Mouse (Mus musculus) neutrophil, adult 5-6 weeks (primary cell): ENCODE results near the gene Fgf15. TPM values are rescaled to one million over a fixed set of nuclear protein-coding genes. Genes with fewer than 3 reads are reported as not detected.
A peak's percentile ranks its signal among the peaks of the same experiment; 100 is the strongest.

Experiments
- ATAC-seq: fragments of 151-379, 151-347 bp; 2 replicates; pipeline ENCODE4 v1.8.0; 2017; ENCODE audit warnings: mild to moderate bottlenecking, moderate TSS enrichment; ENCODE audit not compliant: insufficient number of reproducible peaks, poor library complexity, low FRiP score, severe bottlenecking; ENCODE audit errors: extremely low read depth
- total RNA-seq: library from RNA; stranded (forward); fragments of 200-1000 nt; gene quantifications from 2 replicates; pipeline ENCODE4 v1.2.3, GENCODE M21; 2017

Fgf15 gene
- total RNA-seq, 1 experiment from 2014 or later, result not detected

DNA sequence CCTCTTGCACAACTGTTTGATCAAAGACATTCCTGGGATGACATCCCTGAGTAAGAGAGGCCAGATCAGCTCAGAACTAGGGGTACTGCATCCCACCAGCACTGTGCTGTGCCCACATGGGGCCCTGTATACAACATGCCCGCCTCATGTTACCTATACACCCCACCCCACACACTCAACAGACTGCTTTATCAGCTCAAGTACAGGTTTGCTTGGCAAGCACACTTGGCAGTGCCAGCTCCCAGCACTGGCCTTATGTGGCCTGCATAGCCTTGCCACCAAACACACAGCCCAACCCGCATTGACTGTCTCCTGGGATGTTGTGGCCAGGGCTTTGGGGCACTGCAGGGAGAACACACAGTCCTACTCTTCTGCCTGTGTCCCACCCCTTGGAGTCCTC is 31.3 kb downstream of the Fgf15 start:
- no peak for ATAC-seq

DNA sequence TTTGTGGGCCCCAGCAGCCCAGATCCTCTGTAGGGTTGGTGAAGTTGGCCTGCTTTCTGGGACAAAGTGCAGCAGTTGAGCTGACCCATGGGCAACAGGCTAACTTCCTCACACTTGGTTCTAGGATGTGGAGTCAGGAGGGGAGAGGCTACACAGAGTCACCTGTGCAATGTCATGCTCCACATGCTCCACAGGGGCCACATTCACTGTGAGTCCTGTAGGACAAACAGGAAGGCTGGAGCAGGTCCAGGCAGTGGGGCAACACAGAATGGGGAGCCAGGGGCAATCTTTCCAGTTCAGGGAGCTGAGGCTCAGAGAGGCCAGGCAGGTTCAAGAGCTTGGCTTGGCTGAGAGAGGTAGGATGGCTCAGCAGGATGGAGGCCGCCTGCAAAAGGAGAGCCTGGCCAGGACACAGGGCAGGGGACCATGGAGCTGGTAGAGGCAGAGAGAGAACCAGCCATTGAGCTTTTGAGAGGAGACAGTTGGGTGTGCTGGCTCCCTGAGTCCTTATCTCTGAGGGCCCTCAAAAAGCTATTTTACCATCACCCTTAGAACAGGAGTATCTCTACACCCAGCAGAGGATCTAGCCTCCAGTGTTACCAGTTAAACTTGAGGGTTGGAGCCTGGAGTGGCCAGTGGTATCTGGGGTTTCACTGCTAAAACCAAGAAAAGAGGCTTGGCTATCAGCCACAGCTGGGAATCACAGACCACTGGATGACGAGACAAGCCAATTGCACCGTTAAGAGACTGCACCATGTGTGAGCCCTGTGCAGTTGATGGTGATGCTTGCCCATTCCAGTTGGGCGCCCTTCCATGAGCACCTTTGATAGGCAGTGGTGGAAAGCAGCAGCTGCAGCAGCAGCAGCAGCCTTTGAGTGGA is 31.9 kb downstream of the Fgf15 start:
- ATAC-seq, result no peak

DNA sequence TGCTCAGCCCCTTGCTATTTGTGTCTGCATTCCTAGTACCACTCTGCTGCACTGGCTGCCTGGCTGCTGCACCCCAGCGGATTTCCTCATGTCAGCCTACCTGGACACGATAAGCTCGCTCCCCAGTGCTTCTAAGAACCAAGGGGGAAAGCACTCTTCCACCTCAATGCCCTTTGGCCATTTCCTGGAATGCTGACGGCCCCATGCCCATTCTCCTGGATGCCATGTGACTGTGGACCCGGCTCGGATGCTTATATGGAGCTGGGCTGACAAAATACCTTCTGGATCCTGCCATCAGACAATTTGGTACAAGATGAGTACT is 32.5 kb downstream of the Fgf15 start:
- no peak for ATAC-seq

DNA sequence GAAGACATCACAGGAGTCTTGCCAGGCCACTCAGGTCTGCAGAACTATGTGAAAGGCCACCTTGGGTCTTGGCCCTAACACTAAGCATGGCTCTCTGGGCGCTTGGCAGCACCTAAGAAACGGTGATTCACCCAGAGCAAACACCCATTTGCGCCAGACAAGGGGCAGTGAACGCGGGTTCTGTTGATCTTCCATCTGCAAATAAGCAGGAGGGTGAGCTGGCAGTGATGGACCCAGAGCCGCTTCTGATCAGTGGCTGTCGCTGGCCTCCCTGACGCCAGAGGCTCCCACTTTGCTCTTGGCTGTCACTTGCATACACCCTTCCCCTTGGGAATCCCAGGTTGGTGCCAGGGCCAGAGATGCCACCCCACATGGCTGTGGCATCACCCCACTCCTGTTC is 33.2 kb downstream of the Fgf15 start:
- ATAC-seq, result no peak

DNA sequence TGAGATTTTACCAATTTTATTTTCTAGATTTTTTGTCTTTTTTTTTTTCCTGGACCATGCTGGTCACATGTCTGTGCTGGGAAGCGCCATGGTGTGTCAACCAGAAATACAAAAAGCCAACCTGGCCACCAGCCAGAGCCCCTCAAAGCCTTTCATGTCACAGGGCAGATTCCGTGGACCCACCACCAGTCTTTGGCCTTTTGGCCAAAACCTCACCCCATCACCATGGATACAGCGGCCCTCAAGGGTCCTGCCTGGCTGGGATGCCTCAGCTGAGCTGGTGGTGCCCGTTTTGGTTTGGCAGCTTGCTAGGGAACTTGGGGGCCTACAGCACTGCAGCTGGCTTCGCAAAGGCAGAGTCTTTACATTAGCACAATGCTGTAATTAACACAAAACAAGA is 33.6 kb downstream of the Fgf15 start:
- no peak for ATAC-seq

DNA sequence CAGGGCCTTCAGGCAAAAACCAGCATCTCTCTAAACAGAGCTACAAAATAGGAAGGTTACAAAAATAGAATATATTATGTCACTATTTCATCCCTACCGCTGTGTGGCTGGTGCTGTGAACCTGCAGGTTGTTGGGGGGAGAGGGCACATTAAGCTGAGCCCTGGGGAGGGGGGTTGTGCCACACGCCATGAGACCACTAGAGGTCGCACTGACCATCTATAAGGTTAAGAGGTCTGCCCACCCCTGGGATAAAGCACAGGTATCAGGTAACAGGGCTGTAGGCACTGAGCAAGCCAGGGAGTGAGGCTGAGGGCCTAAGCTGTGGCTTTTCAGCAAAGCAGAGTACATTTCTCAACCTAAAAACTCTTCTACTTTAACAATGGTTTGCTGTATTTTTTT is 35.4 kb downstream of the Fgf15 start:
- peak; percentile 37; the same call in 1 of the 2 replicates for ATAC-seq

DNA sequence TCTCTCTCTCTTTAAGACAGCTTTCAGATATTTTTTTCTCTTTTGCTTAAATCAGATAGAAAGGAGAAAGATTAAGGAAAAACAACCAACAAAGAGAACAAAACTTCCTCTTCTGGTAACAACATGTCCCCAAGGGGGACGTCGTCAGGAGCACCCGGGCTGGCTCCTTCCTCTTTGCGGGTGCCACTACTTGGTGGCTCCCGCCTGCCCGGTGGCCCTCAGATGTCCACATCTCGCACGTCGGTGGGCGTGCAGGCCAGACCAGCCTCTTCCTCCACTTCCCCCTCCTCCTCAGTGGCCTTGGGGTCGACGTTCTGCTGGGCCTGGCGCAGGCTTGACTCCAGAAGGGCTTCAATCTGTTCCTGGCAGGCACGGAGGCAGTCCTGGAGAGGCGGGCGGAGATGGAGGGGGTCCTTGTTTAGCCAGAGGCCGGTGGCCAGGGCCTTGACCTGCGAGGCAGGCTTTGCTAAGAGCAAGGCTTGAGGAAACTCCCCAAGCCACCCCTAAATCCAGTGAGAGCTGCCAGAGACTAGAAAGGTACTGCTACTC is 36.1 kb downstream of the Fgf15 start:
- no peak for ATAC-seq

DNA sequence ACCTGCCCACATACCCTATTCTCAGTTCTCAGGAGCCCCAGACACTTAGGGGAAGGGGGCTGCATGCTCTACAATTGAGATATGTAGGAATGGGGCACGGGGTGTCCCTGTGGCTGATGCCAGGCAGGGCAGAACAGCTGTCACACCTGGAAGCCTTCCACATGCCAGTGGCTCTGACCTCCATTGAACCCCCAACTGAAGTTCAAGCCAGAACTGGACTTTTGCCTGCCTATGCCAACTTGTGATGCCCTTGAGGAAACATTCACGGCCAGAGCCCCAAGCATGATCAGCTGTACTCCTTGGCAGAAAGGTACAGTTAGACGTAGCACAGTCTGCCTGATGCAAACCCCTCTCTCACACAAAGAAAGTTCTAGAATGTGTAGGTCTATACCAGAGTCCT is 37.0 kb downstream of the Fgf15 start:
- ATAC-seq, result no peak

DNA sequence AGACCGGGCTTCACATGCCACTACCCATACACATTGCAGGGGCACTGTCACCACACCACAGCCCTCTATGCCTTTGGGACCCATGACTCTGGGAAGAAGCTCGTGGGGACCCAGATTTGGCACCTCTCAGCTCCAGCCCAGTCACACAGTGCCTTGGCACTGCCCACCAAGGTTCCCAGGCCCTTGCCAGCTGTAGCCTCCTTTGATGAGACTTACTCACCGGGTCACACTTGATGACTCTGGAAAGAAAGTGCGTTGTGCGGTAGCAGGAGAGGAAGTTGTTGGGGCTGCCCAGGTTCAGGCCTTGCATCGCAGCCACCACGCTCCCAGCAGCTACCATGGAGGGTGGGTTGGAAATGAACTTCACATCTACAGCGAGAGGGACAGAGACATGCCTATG is 37.5 kb downstream of the Fgf15 start:
- ATAC-seq, result no peak

DNA sequence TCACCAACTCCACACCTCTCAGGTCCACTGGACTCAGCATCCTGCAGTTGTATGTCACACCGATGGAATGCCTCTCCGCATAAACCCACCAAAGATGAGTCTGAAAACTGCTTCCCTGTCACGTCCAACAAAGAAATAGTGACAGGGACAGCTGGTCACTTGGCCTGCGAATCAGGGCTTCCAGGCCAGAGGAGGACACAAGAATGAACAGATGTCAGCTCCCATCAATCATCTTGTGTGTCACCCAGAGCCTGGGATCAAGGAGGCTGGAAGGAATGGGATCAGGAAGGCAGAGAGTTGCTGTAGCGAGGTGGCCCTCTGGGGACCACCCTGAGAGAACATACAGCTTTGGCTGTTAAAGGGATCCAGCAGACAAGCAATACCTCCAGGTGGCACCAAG is 38.6 kb downstream of the Fgf15 start:
- no peak for ATAC-seq

DNA sequence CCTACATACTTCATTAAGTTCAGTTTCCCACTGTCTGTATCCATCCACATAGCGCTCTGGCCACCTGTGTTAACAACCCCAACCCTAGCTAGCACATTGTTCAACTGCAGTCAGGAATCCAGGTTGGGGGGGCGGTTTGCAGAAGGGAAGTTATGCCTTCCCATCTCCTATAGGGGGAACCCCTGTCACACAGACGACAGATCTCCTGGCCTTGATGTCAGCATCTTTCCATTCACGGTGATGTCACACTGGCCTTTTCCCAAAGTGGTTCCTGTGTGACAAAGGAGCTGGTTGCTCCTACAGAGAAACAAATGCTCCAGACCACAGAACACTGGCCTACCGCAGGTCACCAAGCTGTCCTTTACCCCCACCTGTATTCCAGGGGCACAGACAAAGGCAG is 39.2 kb downstream of the Fgf15 start:
- ATAC-seq, result no peak

DNA sequence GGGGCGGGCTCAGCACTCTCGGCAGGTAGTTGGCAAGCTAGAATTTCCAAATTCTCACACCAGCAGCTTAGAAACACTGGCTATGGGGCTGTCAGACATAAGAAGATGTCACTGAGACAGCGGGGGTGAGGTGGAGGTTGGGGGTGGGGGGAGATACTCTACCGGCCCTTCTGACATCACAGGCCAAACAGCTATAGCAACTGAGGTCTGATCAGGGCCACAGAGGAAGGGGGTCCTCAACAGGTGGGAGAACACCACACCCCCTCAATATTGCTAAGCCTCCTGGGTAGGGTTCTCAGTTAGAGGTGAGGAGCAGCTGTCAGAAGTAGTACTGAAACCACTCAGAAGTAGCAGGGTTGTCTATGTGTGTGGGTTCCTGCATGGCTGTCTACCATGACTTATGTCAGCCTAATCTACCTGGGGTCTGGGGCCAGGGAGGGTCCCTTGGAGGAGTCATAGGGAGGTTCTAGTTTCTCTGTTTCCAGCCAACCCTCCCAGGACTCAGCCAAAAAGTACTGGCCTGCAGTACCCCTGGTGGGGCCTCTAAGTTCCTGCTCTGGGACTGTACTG is 40.1 kb downstream of the Fgf15 start:
- ATAC-seq, result no peak

DNA sequence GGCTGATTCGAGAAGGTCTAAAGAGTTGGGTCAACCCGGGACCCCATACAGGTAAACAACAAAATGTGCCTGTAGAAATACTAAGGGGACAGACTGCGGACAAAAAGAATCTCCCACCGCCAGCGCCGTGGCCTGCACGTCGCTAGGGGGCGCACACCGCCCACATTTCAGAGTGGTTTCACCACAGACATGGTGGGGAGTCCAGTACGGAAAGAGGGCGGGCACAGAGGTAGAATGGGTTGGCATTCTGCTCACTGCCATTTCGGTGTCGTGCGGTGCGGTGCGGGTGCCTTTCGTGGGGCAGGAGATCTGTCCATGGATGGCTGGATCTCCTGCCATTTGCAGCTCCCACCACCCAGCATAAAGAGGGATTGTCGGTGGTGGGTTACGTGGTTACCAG is 41.2 kb downstream of the Fgf15 start:
- peak; percentile 73 for ATAC-seq

DNA sequence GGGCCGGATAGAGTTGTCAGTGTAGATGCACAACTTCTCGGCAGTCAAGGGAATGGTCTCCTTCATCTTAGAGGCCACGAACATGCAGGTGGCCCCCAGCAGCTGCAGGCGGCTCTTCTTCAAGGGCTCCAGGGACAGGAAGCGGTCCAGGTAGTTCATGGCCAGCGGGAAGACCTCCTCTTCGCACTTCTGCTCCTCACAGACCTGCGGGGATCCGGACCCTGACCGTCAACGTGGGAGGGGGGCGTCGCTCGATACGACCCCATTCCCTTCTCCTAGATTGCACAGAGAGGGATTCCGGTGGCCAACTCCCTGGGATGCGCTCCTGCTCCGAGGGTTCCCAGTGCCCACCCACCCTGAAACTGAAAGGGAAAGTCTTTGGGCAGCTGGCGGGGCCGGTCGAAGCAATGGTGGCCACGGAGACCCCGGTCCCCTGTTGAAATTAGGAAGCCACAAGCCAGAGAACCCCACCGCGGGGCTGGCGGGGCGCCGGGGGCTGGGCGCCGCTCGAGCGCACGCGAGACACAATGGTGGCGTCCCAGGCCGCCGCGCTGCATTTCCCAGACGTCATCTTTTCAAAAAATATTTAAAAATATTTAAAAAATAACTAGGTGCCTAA is 41.7 kb downstream of the Fgf15 start:
- ATAC-seq, result no peak

DNA sequence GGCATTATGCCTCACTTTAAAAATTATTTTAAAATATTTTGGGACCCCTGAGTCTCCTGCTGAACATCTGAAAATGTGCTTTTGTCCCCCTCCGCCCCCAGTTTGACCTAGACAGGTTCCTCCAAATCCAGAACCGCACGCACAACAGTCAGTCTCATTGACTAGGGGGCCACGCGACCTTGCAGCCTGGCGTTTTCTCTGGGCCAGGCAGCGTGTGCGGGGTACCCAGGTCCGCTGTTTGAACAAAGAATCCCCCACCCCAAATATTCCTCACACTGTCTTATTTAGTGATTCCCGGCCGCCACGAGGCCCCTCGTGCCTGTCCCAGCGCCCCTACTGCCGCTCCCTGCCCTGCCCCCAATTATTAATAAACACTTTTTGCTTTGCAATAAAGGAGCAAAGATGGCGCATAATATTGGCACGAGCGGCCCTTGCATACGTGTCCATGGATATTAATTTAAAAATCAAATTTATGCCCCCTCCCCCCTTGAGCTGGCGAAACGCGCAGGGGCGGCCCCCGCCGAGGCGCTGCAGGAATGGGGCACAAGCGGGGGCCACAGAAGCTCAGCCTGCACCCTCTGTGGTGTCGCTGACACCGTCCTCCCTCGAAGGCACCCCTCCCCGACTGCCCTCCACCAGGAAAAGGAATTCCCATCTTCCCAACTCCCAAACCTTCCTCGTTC is 42.5 kb downstream of the Fgf15 start:
- no peak for ATAC-seq

DNA sequence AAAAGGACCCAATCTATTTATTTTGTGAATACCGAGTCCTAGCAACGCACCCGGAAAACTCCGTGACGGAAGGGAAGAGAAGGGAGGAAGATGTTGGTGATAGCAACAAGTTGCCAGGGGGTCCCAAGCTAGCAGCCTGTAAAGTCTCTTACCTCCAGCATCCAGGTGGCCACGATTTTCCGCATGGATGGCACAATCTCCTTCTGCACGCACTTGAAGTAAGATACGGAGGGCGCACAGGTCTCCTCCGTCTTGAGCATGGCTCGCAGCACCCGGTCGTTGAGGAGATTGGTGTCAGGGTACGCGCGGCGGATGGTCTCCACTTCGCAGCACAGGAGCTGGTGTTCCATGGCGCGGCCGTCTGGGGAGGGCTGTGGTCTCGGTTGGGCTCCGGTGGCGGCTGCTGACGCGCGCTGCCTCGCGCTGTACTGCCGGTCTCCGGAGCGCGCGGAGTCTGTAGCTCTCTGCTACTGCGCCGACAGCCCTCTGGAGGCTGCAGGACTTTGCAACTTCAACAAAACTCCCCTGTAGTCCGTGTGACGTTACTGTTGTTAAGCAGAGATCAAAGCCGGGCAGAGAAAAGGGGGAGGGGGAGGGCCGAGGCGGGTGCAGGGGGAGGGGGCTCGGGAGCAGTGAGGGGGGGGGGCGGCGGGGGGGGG is 43.1 kb downstream of the Fgf15 start, which contains the start of gene Ccnd1:
TSS of gene Ccnd1 (minus strand) at position 582 of the 659 bp plus-strand sequence.
- ATAC-seq, result no peak

DNA sequence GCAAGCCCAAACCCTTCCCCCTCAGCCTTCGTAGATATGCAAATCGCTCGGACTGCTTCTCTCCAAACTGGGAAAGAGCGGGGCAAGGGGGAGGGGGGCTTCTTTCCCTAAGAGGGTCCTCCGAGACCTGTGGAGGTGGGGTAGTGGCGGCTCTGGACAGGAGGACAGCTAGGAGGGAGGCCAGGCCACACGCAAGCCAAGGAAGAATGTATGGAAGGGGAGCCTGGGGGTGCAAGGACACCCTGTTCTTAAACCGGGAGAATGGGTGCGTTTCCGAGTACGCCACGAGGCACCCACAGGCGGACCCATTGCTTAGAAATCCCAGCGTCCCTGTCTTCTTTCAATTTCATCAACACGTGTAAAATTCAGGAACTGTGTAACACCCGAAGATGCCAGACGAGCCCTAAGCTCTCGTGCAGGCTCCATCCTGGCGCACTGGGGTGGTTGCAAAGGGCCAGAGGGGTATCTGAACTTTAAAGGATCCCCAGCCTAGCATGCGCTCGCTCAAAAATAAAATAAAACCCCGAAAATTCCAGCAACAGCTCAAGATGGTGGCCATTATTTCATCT is 43.8 kb downstream of the Fgf15 start:
- ATAC-seq, result no peak

DNA sequence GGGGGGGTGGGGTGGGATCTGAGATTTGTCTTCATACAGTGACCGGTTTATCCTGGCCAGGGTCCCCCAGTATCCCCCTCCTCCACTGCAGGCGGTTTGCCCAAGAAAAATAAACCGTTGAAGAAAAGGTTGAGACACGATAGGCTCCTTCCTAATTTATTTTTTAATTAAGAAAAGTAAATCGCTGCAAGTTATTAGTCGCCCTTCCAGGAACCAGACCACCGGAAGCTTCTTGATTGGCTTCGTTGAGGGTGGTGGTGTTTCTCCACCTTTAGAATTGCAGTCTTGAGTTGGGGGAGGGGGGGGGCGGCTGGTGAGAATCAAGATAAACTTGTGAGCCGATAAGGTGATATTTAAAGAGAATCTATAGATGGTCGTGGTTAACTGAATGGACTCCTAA is 44.3 kb downstream of the Fgf15 start:
- ATAC-seq, result no peak
